Mouse (Mus musculus) intestine, embryonic 15.5 days (tissue): ENCODE data around the gene Jak3. TPM values are rescaled to one million over a fixed set of nuclear protein-coding genes. Genes with fewer than 3 reads are reported as not detected.
A peak's percentile ranks its signal among the peaks of the same experiment; 100 is the strongest.

ENCODE experiments used
- ATAC-seq: fragments of 200-750 bp; cut with Nextera tagmentation; 2 replicates; pipeline ENCODE4 v1.8.0; 2017; ENCODE audit warnings: moderate TSS enrichment, moderate library complexity
- H3K27ac ChIP-seq: fragments of 300-500 bp; sonication (generic); 2 replicates; pipeline ENCODE4 v1.5.1; 2015; ENCODE audit warnings: mild to moderate bottlenecking, inconsistent platforms
- H3K27me3 ChIP-seq: fragments of 300-500 bp; sonication (generic); replicated peaks from 2 replicates; pipeline ENCODE4 v1.6.1; 2015; ENCODE audit warnings: inconsistent platforms
- H3K36me3 ChIP-seq: fragments of 300-500 bp; sonication (generic); 2 replicates; pipeline ENCODE4 v1.6.1; 2015; ENCODE audit warnings: inconsistent platforms
- H3K4me1 ChIP-seq: fragments of 300-500 bp; sonication (generic); replicated peaks from 2 replicates; pipeline ENCODE4 v1.6.1; 2015; ENCODE audit warnings: inconsistent platforms
- H3K4me2 ChIP-seq: fragments of 300-500 bp; sonication (generic); replicated peaks from 2 replicates; pipeline ENCODE4 v1.6.1; 2015; ENCODE audit warnings: mild to moderate bottlenecking, inconsistent platforms
- H3K4me3 ChIP-seq: fragments of 300-500 bp; sonication (generic); replicated peaks from 2 replicates; pipeline ENCODE4 v1.5.1; 2015; ENCODE audit warnings: inconsistent platforms
- H3K9ac ChIP-seq: fragments of 300-500 bp; sonication (generic); 2 replicates; pipeline ENCODE4 v1.6.1; 2015; ENCODE audit warnings: inconsistent platforms
- H3K9me3 ChIP-seq: fragments of 300-500 bp; sonication (generic); 2 replicates; pipeline ENCODE4 v1.6.1; 2016; ENCODE audit warnings: inconsistent platforms
- WGBS: fragments of 180-500 bp; shearing (Covaris S2); methylation state at CpG from one replicate; pipeline ENCODE4 v1.1.7; 2015; 5-methylcytosine and 5-hydroxymethylcytosine counted together
- polyA plus RNA-seq: library from polyadenylated mRNA; unstranded; fragments of >200 nt; fragmentation: Nextera tagmentation; extraction: Ambion mirVana; gene quantifications from 2 replicates; pipeline ENCODE4 v1.2.1, GENCODE M21; 2015

The Jak3 gene
- 9.0 and 9.2 TPM in 2 replicates for polyA plus RNA-seq

GRCm38 (mm10) chr8:71676020-71676741, at the start of gene Jak3:
Jak3 (plus strand) TSS chr8:71676296.
- peak; percentile 65 for ATAC-seq
- Histone ChIP-seq H3K4me2 (peak within 1 kb of the TSS; percentile 87), H3K4me3 (peak within 1 kb of the TSS; percentile 69), H3K9ac (peak within 1 kb of the TSS; percentile 81), H3K27ac (peak within 1 kb of the TSS; percentile 86), H3K27me3 (peaks cover 26% of the 10 kb centered on the region), H3K36me3 (no peaks in the 10 kb centered on the region), H3K4me1 (peaks cover 26% of the 10 kb centered on the region), H3K9me3 (no peaks in the 10 kb centered on the region)
- 2% methylated on average over 40 of the region's 40 CpGs for WGBS

- peaks cover 8% of the 10 kb centered on the region for H3K27me3 ChIP-seq
- 88% methylated on average over 9 of the region's 9 CpGs for WGBS
- H3K4me1 ChIP-seq: peaks cover 32% of the 10 kb centered on the region
- ATAC-seq: no peak
- H3K4me3 ChIP-seq: no peak overlapping the region
- peaks cover 6% of the 10 kb centered on the region; the same call in 1 of the 2 replicates for H3K9me3 ChIP-seq
- H3K9ac ChIP-seq: no peak overlapping the region
- no peak overlapping the region for H3K4me2 ChIP-seq
- no peak overlapping the region for H3K27ac ChIP-seq
- H3K36me3 ChIP-seq: peaks cover 37% of the 10 kb centered on the region
Observed at GRCm38 (mm10) chr8:71626753-71627152, 49.3 kb upstream of the Jak3 start.

GRCm38 (mm10) chr8:71627265-71628099, 48.6 kb upstream of the Jak3 start:
- peaks cover 29% of the 10 kb centered on the region for H3K36me3 ChIP-seq
- peaks cover 32% of the 10 kb centered on the region for H3K4me1 ChIP-seq
- H3K27ac ChIP-seq: peak overlapping the region; percentile 19; the same call in 1 of the 2 replicates
- H3K4me3 ChIP-seq: no peak overlapping the region
- H3K27me3 ChIP-seq: peaks cover 8% of the 10 kb centered on the region
- no peak overlapping the region for H3K4me2 ChIP-seq
- H3K9ac ChIP-seq: no peak overlapping the region
- ATAC-seq: no peak
- H3K9me3 ChIP-seq: peaks cover 6% of the 10 kb centered on the region; the same call in 1 of the 2 replicates
- WGBS: 41% methylated on average over 9 of the region's 9 CpGs

GRCm38 (mm10) chr8:71628396-71629095, 47.5 kb upstream of the Jak3 start:
- Histone ChIP-seq H3K4me3 (peak overlapping the region; percentile 56), H3K27ac (peak overlapping the region; percentile 56), H3K4me1 (peaks cover 35% of the 10 kb centered on the region), H3K4me2 (peak overlapping the region; percentile 93), H3K9me3 (no peaks in the 10 kb centered on the region), H3K9ac (peak overlapping the region; percentile 60), H3K27me3 (peaks cover 8% of the 10 kb centered on the region), H3K36me3 (peaks cover 19% of the 10 kb centered on the region)
- ATAC-seq: peak; percentile 0; the same call in 1 of the 2 replicates
- 5% methylated on average over 16 of the region's 16 CpGs for WGBS

GRCm38 (mm10) chr8:71629096-71629697, 46.9 kb upstream of the Jak3 start:
- H3K4me3 ChIP-seq: peak overlapping the region; percentile 56
- peak overlapping the region; percentile 60 for H3K9ac ChIP-seq
- peak overlapping the region; percentile 56 for H3K27ac ChIP-seq
- peaks cover 41% of the 10 kb centered on the region for H3K4me1 ChIP-seq
- peaks cover 12% of the 10 kb centered on the region; the same call in 1 of the 2 replicates for H3K36me3 ChIP-seq
- H3K4me2 ChIP-seq: peak overlapping the region; percentile 93
- ATAC-seq: peak; percentile 87
- H3K27me3 ChIP-seq: peaks cover 8% of the 10 kb centered on the region
- under 1% methylated on average over 55 of the region's 55 CpGs for WGBS
- no peaks in the 10 kb centered on the region for H3K9me3 ChIP-seq

- peak; percentile 44 for ATAC-seq
- H3K27me3 ChIP-seq: peaks cover 8% of the 10 kb centered on the region
- H3K9ac ChIP-seq: peak overlapping the region; percentile 45
- H3K4me2 ChIP-seq: peak overlapping the region; percentile 93
- H3K4me1 ChIP-seq: peaks cover 47% of the 10 kb centered on the region
- 3% methylated on average over 25 of the region's 25 CpGs for WGBS
- peak overlapping the region; percentile 38; the same call in 1 of the 2 replicates for H3K27ac ChIP-seq
- H3K4me3 ChIP-seq: peak overlapping the region; percentile 56
- H3K9me3 ChIP-seq: no peaks in the 10 kb centered on the region
- H3K36me3 ChIP-seq: peaks cover 8% of the 10 kb centered on the region; the same call in 1 of the 2 replicates
Observed at GRCm38 (mm10) chr8:71629781-71630212, 46.3 kb upstream of the Jak3 start.

GRCm38 (mm10) chr8:71630761-71631160, 45.3 kb upstream of the Jak3 start:
- WGBS: 85% methylated on average over 6 of the region's 6 CpGs
- ATAC-seq: no peak
- H3K9me3 ChIP-seq: no peaks in the 10 kb centered on the region

GRCm38 (mm10) chr8:71631897-71632296, 44.2 kb upstream of the Jak3 start:
- no peak for ATAC-seq

More at GRCm38 (mm10) chr8:71630761-71631160, 45.3 kb upstream of the Jak3 start:
- Histone ChIP-seq H3K4me1 (peaks cover 47% of the 10 kb centered on the region), H3K27ac (no peak overlapping the region), H3K36me3 (0 out of 2 replicates have a peak, but pooled peaks cover under 1% of the 10 kb centered on the region), H3K9ac (no peak overlapping the region), H3K27me3 (peaks cover 8% of the 10 kb centered on the region), H3K4me3 (no peak overlapping the region), H3K4me2 (no peak overlapping the region)

GRCm38 (mm10) chr8:71633164-71633563, 42.9 kb upstream of the Jak3 start:
- Histone ChIP-seq H3K4me2 (peak overlapping the region; percentile 55), H3K9ac (no peak overlapping the region), H3K9me3 (no peaks in the 10 kb centered on the region), H3K4me3 (no peak overlapping the region), H3K4me1 (peaks cover 36% of the 10 kb centered on the region), H3K27me3 (peaks cover 8% of the 10 kb centered on the region), H3K36me3 (no peaks in the 10 kb centered on the region), H3K27ac (no peak overlapping the region)
- 10% methylated on average over 18 of the region's 22 CpGs for WGBS
- ATAC-seq: no peak

More at GRCm38 (mm10) chr8:71631897-71632296, 44.2 kb upstream of the Jak3 start:
- 59% methylated on average over 2 of the region's 2 CpGs for WGBS
- Histone ChIP-seq H3K27me3 (peaks cover 8% of the 10 kb centered on the region), H3K36me3 (no peaks in the 10 kb centered on the region), H3K4me2 (no peak overlapping the region), H3K9me3 (no peaks in the 10 kb centered on the region), H3K4me1 (peaks cover 47% of the 10 kb centered on the region), H3K27ac (no peak overlapping the region), H3K9ac (no peak overlapping the region), H3K4me3 (no peak overlapping the region)

- peak; percentile 65 for ATAC-seq
Observed at GRCm38 (mm10) chr8:71633981-71634667, 42.0 kb upstream of the Jak3 start.

More at GRCm38 (mm10) chr8:71633981-71634667, 42.0 kb upstream of the Jak3 start:
- WGBS: 2% methylated on average over 26 of the region's 26 CpGs
- Histone ChIP-seq H3K4me1 (peaks cover 27% of the 10 kb centered on the region), H3K27me3 (peaks cover 8% of the 10 kb centered on the region), H3K9ac (no peak overlapping the region), H3K27ac (no peak overlapping the region), H3K36me3 (no peaks in the 10 kb centered on the region), H3K9me3 (no peaks in the 10 kb centered on the region), H3K4me3 (peak overlapping the region; percentile 18), H3K4me2 (peak overlapping the region; percentile 55)
